Mouse (Mus musculus): Measurements from ENCODE around the gene Slc4a11. TPM values are rescaled to one million over a fixed set of nuclear protein-coding genes. Genes with fewer than 3 reads are reported as not detected.

Gene Slc4a11
- polyA plus RNA-seq, 1 experiment from 2014 or later, result 7.6 TPM

GRCm38 (mm10) chr2:130641351-130642025 lies 55.8 kb downstream of the Slc4a11 start:
- no peaks in the 10 kb centered on the region for H3K27me3 ChIP-seq (ENCODE audit: insufficient read depth, low read length)
- peak overlapping the region; percentile 61; the same call in 1 of the 2 replicates for H3K4me3 ChIP-seq (replicated peaks; ENCODE audit: low read depth, low read length)
- no peak for TF ChIP-seq CTCF (IDR thresholded peaks at IDR 0.05; ENCODE audit: low read depth)
- peak overlapping the region; percentile 90 for H3K4me2 ChIP-seq (ENCODE audit: low read length)
- no peaks in the 10 kb centered on the region for H3K36me3 ChIP-seq (ENCODE audit: insufficient read depth, low read length)
- no peak overlapping the region for H3K27ac ChIP-seq
- H3K4me1 ChIP-seq (replicated peaks; ENCODE audit: insufficient read depth, low read length), result peaks cover 8% of the 10 kb centered on the region
- DNase-seq (ENCODE audit: low spot score), result no peak
- no peak overlapping the region; the same call in 1 of the 2 replicates for H3K9ac ChIP-seq (ENCODE audit: low read depth, low read length)
- ATAC-seq (replicated peaks; ENCODE audit: low FRiP score, low read depth), result no peak
- 58% methylated on average over 6 of the region's 6 CpGs for WGBS
- no peaks in the 10 kb centered on the region for H3K9me3 ChIP-seq (replicated peaks; ENCODE audit: low read length)

GRCm38 (mm10) chr2:130639276-130639675 lies 58.0 kb downstream of the Slc4a11 start:
- Histone ChIP-seq H3K27ac (peak overlapping the region; percentile 93), H3K4me3 (replicated peaks; ENCODE audit: low read depth, low read length) (no peak overlapping the region)
- WGBS, result 75% methylated on average over 6 of the region's 6 CpGs

GRCm38 (mm10) chr2:130638101-130638611 lies 59.2 kb downstream of the Slc4a11 start:
- DNase-seq (ENCODE audit: low spot score) (peak; percentile 69), ATAC-seq (replicated peaks; ENCODE audit: low FRiP score, low read depth) (peak; percentile 80)
- Histone ChIP-seq H3K27ac (peak overlapping the region; percentile 93), H3K4me1 (replicated peaks; ENCODE audit: insufficient read depth, low read length) (peaks cover 36% of the 10 kb centered on the region), H3K27me3 (ENCODE audit: insufficient read depth, low read length) (no peaks in the 10 kb centered on the region), H3K4me2 (ENCODE audit: low read length) (peak overlapping the region; percentile 54), H3K9me3 (replicated peaks; ENCODE audit: low read length) (no peaks in the 10 kb centered on the region), H3K36me3 (ENCODE audit: insufficient read depth, low read length) (peaks cover 9% of the 10 kb centered on the region; the same call in 1 of the 2 replicates), H3K9ac (ENCODE audit: low read depth, low read length) (peak overlapping the region; percentile 52), H3K4me3 (replicated peaks; ENCODE audit: low read depth, low read length) (peak overlapping the region; percentile 28)
- 30% methylated on average over 16 of the region's 16 CpGs for WGBS
- TF ChIP-seq CTCF (IDR thresholded peaks at IDR 0.05; ENCODE audit: low read depth), result no peak

More at GRCm38 (mm10) chr2:130639276-130639675, 58.0 kb downstream of the Slc4a11 start:
- DNase-seq (ENCODE audit: low spot score) (no peak), ATAC-seq (replicated peaks; ENCODE audit: low FRiP score, low read depth) (no peak)
- Histone ChIP-seq H3K4me2 (ENCODE audit: low read length) (no peak overlapping the region), H3K36me3 (ENCODE audit: insufficient read depth, low read length) (peaks cover 7% of the 10 kb centered on the region; the same call in 1 of the 2 replicates), H3K27me3 (ENCODE audit: insufficient read depth, low read length) (no peaks in the 10 kb centered on the region), H3K4me1 (replicated peaks; ENCODE audit: insufficient read depth, low read length) (peaks cover 31% of the 10 kb centered on the region), H3K9me3 (replicated peaks; ENCODE audit: low read length) (no peaks in the 10 kb centered on the region), H3K9ac (ENCODE audit: low read depth, low read length) (no peak overlapping the region)
- TF ChIP-seq CTCF (IDR thresholded peaks at IDR 0.05; ENCODE audit: low read depth), result no peak

- ATAC-seq (replicated peaks; ENCODE audit: low FRiP score, low read depth) (no peak), DNase-seq (ENCODE audit: low spot score) (no peak)
- Histone ChIP-seq H3K9me3 (replicated peaks; ENCODE audit: low read length) (no peaks in the 10 kb centered on the region), H3K4me2 (ENCODE audit: low read length) (peak overlapping the region; percentile 54), H3K4me3 (replicated peaks; ENCODE audit: low read depth, low read length) (0 out of 2 replicates have a peak overlapping the region, but pooled peaks have one; percentile 1), H3K4me1 (replicated peaks; ENCODE audit: insufficient read depth, low read length) (peaks cover 28% of the 10 kb centered on the region), H3K27me3 (ENCODE audit: insufficient read depth, low read length) (no peaks in the 10 kb centered on the region), H3K36me3 (ENCODE audit: insufficient read depth, low read length) (peaks cover 9% of the 10 kb centered on the region; the same call in 1 of the 2 replicates), H3K27ac (no peak overlapping the region; the same call in 1 of the 2 replicates), H3K9ac (ENCODE audit: low read depth, low read length) (peak overlapping the region; percentile 44; the same call in 1 of the 2 replicates)
- 36% methylated on average over 21 of the region's 21 CpGs for WGBS
- TF ChIP-seq CTCF (IDR thresholded peaks at IDR 0.05; ENCODE audit: low read depth), result no peak
Observed at GRCm38 (mm10) chr2:130635847-130636246, 61.5 kb downstream of the Slc4a11 start.

- H3K36me3 ChIP-seq (ENCODE audit: insufficient read depth, low read length), result peaks cover 9% of the 10 kb centered on the region; the same call in 1 of the 2 replicates
- DNase-seq (ENCODE audit: low spot score) (peak; percentile 71), ATAC-seq (replicated peaks; ENCODE audit: low FRiP score, low read depth) (0 out of 2 replicates have a peak, but pooled peaks have one; percentile 6)
- peak; percentile 65 for TF ChIP-seq CTCF (IDR thresholded peaks at IDR 0.05; ENCODE audit: low read depth)
- H3K27me3 ChIP-seq (ENCODE audit: insufficient read depth, low read length), result no peaks in the 10 kb centered on the region
- H3K4me3 ChIP-seq (replicated peaks; ENCODE audit: low read depth, low read length), result peak overlapping the region; percentile 13
- H3K4me2 ChIP-seq (ENCODE audit: low read length), result peak overlapping the region; percentile 54
- no peaks in the 10 kb centered on the region for H3K9me3 ChIP-seq (replicated peaks; ENCODE audit: low read length)
- no peak overlapping the region for H3K27ac ChIP-seq
- H3K9ac ChIP-seq (ENCODE audit: low read depth, low read length), result peak overlapping the region; percentile 44
- H3K4me1 ChIP-seq (replicated peaks; ENCODE audit: insufficient read depth, low read length), result peaks cover 28% of the 10 kb centered on the region
- 8% methylated on average over 38 of the region's 38 CpGs for WGBS
Observed at GRCm38 (mm10) chr2:130634739-130635411, 62.4 kb downstream of the Slc4a11 start.

Other genes starting within 250 kb of the Slc4a11 start
- 72.9 and 80.3 TPM in 2 replicates for gene Ptpra, start 247.2 kb downstream of the Slc4a11 start, polyA plus RNA-seq (2015; fragmentation: Nextera tagmentation; extraction: Ambion mirVana)
- 103 and 110 TPM in 2 replicates for gene Mrps26, start 133.8 kb downstream of the Slc4a11 start, polyA plus RNA-seq (2015; fragmentation: Nextera tagmentation; extraction: Ambion mirVana)
- gene Oxt, start 121.3 kb downstream of the Slc4a11 start, polyA plus RNA-seq (2015; fragmentation: Nextera tagmentation; extraction: Ambion mirVana), result 0.63 and 0.65 TPM in 2 replicates
- not detected in 2 replicates for gene Avp, start 115.0 kb downstream of the Slc4a11 start, polyA plus RNA-seq (2015; fragmentation: Nextera tagmentation; extraction: Ambion mirVana)
- 12.4 and 12.6 TPM in 2 replicates for gene Fastkd5, start 67.5 kb downstream of the Slc4a11 start, polyA plus RNA-seq (2015; fragmentation: Nextera tagmentation; extraction: Ambion mirVana)
- 7.5 and 9.3 TPM in 2 replicates for gene Ubox5, start 67.5 kb downstream of the Slc4a11 start, polyA plus RNA-seq (2015; fragmentation: Nextera tagmentation; extraction: Ambion mirVana)
- gene Lzts3, start 54.7 kb downstream of the Slc4a11 start, polyA plus RNA-seq (2015; fragmentation: Nextera tagmentation; extraction: Ambion mirVana), result 10.7 and 11.2 TPM in 2 replicates
- 89.6 and 96.6 TPM in 2 replicates for gene Ddrgk1, start 32.9 kb downstream of the Slc4a11 start, polyA plus RNA-seq (2015; fragmentation: Nextera tagmentation; extraction: Ambion mirVana)
- 98.8 and 99.2 TPM in 2 replicates for gene Itpa, start 29.9 kb downstream of the Slc4a11 start, polyA plus RNA-seq (2015; fragmentation: Nextera tagmentation; extraction: Ambion mirVana)
- 19.2 and 23.2 TPM in 2 replicates for gene 4930402H24Rik, start 208.9 kb upstream of the Slc4a11 start, polyA plus RNA-seq (2015; fragmentation: Nextera tagmentation; extraction: Ambion mirVana)
- gene Atrn, start 209.0 kb upstream of the Slc4a11 start, polyA plus RNA-seq (2015; fragmentation: Nextera tagmentation; extraction: Ambion mirVana), result 6.2 and 6.5 TPM in 2 replicates